Mouse (Mus musculus) ZHBTc4 (cell line): Measurements from ENCODE around the gene Chpf.
A peak's percentile ranks its signal among the peaks of the same experiment; 100 is the strongest.

ENCODE experiments used
- DNase-seq: peaks from one replicate; pipeline ENCODE4 v3.0.0-alpha.2; 2011; ENCODE audit warnings: low read depth, low spot score

Gene Chpf

DNA sequence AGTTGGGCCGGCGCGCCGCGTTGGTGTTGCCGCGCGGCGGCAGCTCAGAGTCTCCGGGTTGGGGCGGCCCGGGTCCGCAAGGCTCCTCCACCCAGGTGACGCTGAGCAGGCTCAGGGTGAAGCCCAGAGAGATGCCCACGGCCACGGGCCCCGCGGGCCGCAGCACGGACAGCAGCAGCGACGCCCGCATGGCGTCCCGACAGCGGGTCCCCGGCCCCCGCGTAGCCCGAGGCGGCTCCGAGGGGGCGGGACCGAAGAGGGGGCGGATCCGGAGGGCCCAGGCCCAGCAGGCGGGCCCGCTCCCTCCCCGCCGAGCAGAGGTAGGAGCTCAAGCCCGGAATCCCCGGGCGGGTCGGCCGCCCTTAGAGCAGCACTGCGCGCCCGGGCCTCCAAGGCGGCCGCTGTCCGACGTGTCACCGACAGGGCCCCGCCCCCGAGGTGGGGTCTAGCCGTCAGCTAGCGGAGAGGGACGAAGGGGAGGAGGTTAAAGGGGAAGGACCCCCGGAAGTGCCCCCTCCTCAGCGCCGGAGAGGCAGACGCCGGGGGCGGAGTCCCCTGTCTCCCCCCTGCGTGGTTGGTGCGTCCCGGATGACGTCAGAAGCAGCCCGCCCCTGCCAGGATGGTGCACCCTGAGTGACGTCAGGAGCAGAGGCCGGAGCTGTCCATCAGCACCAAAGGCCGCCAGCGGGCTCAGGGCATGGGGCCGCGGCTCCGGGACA is at the start of gene Chpf, which contains the start of gene Tmem198:
TSS of gene Chpf (minus strand) at position 392 of the 719 bp plus-strand sequence.
TSS of gene Tmem198 (plus strand) at position 617 of the 719 bp plus-strand sequence.
- peak; percentile 98 for DNase-seq

- no peak for DNase-seq
Observed at GRCm38 (mm10) chr1:75524679-75525078, 45.6 kb upstream of the Chpf start.

- peak; percentile 97 for DNase-seq
Observed at GRCm38 (mm10) chr1:75521321-75522031, 42.4 kb upstream of the Chpf start, which contains the start of gene Stk11ip. Gene Stk11ip (plus strand): TSS chr1:75521529.

DNA sequence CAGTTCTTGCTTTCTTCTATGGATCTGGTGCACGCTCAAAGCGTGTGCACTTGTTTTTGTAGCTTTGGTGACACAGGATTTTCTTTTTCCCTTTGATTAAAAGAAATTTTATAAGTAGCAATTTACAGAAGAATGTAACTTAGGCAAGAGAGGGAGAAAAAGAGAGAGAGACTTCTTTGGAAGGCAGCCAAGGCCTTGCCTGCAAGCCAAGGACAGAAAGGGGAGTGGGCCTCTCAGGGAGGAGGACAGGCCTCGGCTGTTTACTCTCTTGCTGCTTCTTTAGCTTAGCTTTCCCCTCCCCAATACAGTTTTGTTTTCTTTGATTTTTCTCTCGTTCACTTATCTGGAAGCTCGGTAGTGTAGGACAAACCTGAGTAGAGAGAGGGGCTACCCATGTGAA is 40.5 kb upstream of the Chpf start:
- no peak for DNase-seq

GRCm38 (mm10) chr1:75518427-75518826 is 39.3 kb upstream of the Chpf start:
- peak; percentile 49 for DNase-seq

GRCm38 (mm10) chr1:75517984-75518383 is 38.9 kb upstream of the Chpf start:
- peak; percentile 90 for DNase-seq

- DNase-seq, result no peak
Observed at GRCm38 (mm10) chr1:75516703-75517380, 37.7 kb upstream of the Chpf start.

DNA sequence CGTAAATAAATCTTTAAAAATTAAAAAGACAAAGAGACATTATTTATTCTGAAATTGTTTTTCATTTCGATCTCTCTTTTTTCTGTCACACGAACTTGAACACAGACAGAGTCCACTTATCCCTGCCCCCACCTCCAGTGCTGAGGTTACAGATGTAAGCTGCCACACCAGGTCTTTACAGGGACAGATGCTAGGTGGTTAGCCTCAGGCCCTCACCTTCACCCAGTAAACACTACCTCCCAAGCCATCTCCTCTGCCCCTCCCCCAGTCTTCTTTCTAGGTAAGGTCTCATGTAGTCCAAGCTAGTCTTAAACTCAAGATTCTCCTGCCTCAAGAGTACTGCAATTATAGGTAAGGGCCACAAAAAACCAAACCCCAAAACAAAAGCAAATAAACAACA is 33.4 kb upstream of the Chpf start:
- no peak for DNase-seq

DNA sequence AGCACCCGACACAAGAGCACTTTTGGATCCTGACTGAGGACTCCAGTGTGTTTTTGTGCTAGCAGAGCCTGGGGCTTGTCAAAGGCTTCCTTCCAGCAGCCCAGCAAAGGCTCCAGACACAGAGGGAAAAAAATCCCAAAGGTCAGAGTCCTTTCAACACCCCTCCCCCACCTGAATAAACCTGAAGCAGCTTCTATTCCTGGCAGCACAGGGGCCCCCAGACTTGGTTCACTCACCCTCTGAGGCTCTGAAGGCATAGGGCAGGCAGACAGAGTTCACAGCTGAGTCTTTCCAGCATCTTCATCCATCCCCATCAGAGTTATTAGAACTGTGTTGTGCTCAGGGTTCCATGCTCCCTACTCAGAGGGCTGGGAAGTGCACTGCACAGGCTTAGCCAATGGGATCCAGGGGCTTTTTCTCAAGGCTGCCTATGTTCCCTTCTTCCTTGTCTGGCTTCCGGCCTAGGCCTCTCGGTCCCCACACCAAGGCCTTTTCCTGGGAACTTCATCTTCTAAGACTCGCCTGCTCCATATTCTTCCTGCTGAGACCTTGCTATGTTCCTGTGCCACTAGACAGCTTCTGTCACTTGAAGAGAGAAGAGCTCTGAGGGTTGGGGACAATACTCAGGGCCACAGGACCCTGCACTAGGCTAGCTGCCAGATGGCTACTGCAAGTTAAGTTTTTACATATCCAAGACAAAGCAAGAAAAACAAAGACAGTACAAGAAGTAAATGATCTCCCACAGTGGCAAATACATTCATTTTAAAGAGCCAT is 32.5 kb upstream of the Chpf start:
- DNase-seq, result peak; percentile 79

DNA sequence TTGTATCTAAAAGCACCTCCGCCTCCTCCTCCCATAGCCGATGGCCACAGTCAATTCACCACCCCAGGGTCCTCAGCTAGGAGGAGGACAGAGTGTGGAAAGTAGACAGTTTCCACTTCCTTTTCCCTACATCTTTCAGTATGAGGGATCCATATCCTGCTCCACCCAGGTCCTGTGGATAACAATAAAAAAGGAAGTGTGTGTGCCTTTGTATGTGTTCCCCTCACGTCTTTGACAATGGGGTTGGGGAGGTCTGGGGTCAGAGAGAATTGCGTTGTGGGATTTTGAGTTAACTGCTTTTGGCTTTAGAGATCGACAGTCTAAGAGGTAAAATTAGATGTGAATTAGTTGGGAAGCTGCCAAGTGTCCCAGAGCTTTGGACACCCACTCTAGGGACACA is 31.0 kb upstream of the Chpf start:
- DNase-seq, result no peak

- DNase-seq, result no peak
Observed at GRCm38 (mm10) chr1:75509586-75509985, 30.5 kb upstream of the Chpf start.

GRCm38 (mm10) chr1:75507006-75507405 is 27.9 kb upstream of the Chpf start, which contains the start of gene Inha:
Gene Inha (plus strand): TSS chr1:75507077.
- DNase-seq, result no peak

GRCm38 (mm10) chr1:75505956-75506831 is 27.1 kb upstream of the Chpf start, which contains the start of gene Obsl1:
Gene Obsl1 (minus strand): TSS chr1:75506452.
- DNase-seq, result peak; percentile 79

- peak; percentile 66 for DNase-seq
Observed at GRCm38 (mm10) chr1:75505159-75505955, 26.2 kb upstream of the Chpf start.

DNA sequence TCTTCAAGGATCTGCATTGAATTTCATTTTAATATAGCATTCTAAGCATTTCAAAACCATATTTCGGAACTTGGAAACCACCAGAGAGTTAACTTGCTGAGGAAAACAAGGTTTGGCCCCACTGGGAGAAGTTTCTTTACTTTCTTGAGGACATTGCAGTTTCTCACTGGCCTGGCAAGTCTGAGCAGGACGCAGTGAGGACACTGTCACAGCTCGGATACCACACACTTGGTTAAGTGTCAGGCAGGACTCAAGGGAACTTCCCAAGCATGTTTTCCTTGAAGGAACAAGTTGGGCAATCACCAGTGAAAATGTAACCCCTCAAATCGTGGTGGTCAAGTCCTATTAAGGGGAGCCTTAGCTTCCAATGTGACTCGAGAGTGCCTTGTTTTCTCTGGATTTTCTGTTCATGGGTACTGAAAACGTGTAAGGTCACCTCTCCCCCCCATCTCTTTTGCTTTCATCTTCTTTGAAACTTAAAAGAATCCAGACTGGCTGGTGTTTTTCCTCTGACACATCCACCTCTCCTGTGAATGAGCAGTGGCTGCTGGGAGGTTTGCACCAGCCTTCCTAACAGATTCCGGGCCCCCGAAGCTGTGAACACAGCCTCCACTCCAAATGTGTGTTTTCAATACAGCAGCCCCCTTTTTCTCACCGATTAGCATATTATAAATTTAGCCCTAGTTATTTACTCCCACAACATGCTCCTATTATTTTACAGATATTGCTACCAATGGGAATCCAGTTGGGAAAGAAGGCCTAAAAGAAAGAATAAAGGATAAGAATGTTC is 25.3 kb upstream of the Chpf start:
- no peak for DNase-seq

DNA sequence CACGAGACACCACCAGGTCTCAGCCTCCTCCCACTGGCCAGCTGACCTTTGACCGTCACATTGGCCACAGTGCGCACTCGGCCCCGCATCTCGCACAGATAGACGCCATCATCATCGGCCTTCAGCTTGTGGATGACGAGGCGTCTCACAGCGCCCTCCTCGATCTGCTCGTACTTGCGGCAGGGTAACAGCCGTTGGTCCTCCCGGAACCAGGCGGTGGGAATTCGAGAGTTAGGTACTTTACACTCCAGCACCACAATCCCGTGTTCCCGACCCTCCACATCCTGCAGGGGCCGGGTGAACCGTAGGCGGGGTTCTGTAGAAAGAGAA is 24.5 kb upstream of the Chpf start:
- no peak for DNase-seq

DNA sequence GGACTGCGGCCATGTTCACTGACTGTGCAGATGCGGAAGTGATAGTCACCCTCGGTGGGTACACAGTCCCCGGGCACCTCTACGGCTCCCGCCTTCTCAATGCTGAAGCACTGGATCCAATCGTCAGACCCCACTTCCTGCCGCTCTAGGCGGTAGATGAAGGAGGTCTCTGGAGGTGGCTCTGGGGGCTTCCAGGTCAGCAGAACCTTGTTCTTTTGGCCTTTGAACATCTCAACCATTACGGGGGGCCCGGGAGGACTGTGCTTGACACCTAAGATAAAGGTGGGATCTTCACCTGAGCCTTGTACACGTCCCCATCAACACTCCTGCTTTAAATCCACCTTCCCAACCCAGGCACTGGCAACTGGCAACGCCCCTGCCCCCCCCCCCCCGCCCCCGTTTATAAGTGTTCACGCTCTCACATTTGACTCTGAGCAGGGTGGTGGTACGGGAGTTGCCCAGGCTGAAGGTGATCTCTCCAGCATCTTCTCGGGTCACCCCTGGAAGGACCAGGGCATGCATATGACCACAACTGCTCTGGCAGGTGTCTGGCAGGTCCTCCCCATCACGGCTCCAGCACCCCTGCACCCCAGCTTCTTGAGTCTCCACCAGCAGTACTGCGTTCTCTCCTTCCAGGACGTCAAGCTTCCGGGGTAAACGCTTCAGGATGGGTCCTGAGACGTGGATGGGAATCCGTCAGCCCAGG is 24.0 kb upstream of the Chpf start:
- DNase-seq, result no peak

GRCm38 (mm10) chr1:75501905-75502304 is 22.8 kb upstream of the Chpf start:
- DNase-seq, result no peak
